Mouse (Mus musculus) midbrain, postnatal 0 days (tissue): ENCODE measurements at regions not wholly inside any gene's neighbourhood (a gene's known extent, or its start where the extent isn't known, plus 50 kb on each side); places are given as distances from the start of the nearest gene placed in this dataset.

ENCODE experiments used
- ATAC-seq: fragments of 200-750 bp; cut with Nextera tagmentation; 2 replicates; pipeline ENCODE4 v1.8.0; 2017; ENCODE audit warnings: moderate number of reproducible peaks, mild to moderate bottlenecking, moderate TSS enrichment, moderate library complexity; ENCODE audit not compliant: low FRiP score
- DNase-seq: peaks from one replicate; pipeline ENCODE4 v3.0.0-alpha.2; 2015; ENCODE audit warnings: low spot score
- H3K27ac ChIP-seq: fragments of 300-500 bp; sonication (generic); 2 replicates; pipeline ENCODE4 v1.5.1; 2014; ENCODE audit warnings: low read depth, mild to moderate bottlenecking, low read length, mixed read lengths
- H3K27me3 ChIP-seq: fragments of 300-500 bp; sonication (generic); 2 replicates; pipeline ENCODE4 v1.6.1; 2014; ENCODE audit warnings: low read length, control low read depth, mixed read lengths; ENCODE audit not compliant: insufficient read depth
- H3K36me3 ChIP-seq: fragments of 300-500 bp; sonication (generic); 2 replicates; pipeline ENCODE4 v1.6.1; 2014; ENCODE audit warnings: low read length, control low read depth, mixed read lengths; ENCODE audit not compliant: insufficient read depth
- H3K4me1 ChIP-seq: fragments of 300-500 bp; sonication (generic); 2 replicates; pipeline ENCODE4 v1.6.1; 2014; ENCODE audit warnings: mild to moderate bottlenecking, control low read depth, antibody characterized with exemption, low read length, mixed read lengths; ENCODE audit not compliant: insufficient read depth
- H3K4me2 ChIP-seq: fragments of 300-500 bp; sonication (generic); 2 replicates; pipeline ENCODE4 v1.6.1; 2014; ENCODE audit warnings: low read depth, mild to moderate bottlenecking, low read length, mixed read lengths; ENCODE audit not compliant: poor library complexity, severe bottlenecking
- H3K4me3 ChIP-seq: fragments of 300-500 bp; sonication (generic); 2 replicates; pipeline ENCODE4 v1.5.1; 2014; ENCODE audit warnings: low read depth, mild to moderate bottlenecking, low read length, moderate library complexity
- H3K9ac ChIP-seq: fragments of 300-500 bp; sonication (generic); replicated peaks from 2 replicates; pipeline ENCODE4 v1.6.1; 2014; ENCODE audit warnings: mild to moderate bottlenecking, low read length, moderate library complexity, mixed read lengths; ENCODE audit not compliant: poor library complexity, severe bottlenecking
- H3K9me3 ChIP-seq: fragments of 300-500 bp; sonication (generic); 2 replicates; pipeline ENCODE4 v1.6.1; 2016; ENCODE audit warnings: low read length, control low read depth
- CTCF ChIP-seq: IDR thresholded peaks from 2 replicates; pipeline ENCODE4 v1.5.1; 2016; ENCODE audit warnings: antibody characterized with exemption, mild to moderate bottlenecking
- WGBS: fragments of 180-500 bp; shearing (Covaris S2); extraction: QIAGEN DNeasy Blood & Tissue Kit; methylation state at CpG from one replicate; pipeline ENCODE4 v1.1.7; 2014; 5-methylcytosine and 5-hydroxymethylcytosine counted together

- H3K27me3 ChIP-seq: no peaks in the 10 kb centered on the region
- no peak overlapping the region for H3K4me2 ChIP-seq
- no peak for DNase-seq
- no peak overlapping the region for H3K4me3 ChIP-seq
- H3K9me3 ChIP-seq: no peaks in the 10 kb centered on the region
- H3K4me1 ChIP-seq: no peaks in the 10 kb centered on the region
- WGBS: 92% methylated on average over 3 of the region's 3 CpGs
- TF ChIP-seq CTCF: no peak
- H3K27ac ChIP-seq: no peak overlapping the region
- no peak overlapping the region for H3K9ac ChIP-seq
- no peak for ATAC-seq
- H3K36me3 ChIP-seq: no peaks in the 10 kb centered on the region
Observed at GRCm38 (mm10) chrX:12866176-12866575, 104.3 kb upstream of the Med14 start.

- H3K27me3 ChIP-seq: no peaks in the 10 kb centered on the region
- no peak overlapping the region for H3K4me3 ChIP-seq
- no peak overlapping the region for H3K9ac ChIP-seq
- ATAC-seq (no peak), DNase-seq (no peak)
- no peaks in the 10 kb centered on the region for H3K9me3 ChIP-seq
- no peak overlapping the region for H3K4me2 ChIP-seq
- H3K27ac ChIP-seq: no peak overlapping the region
- no peaks in the 10 kb centered on the region for H3K4me1 ChIP-seq
- WGBS: 67% methylated on average over 6 of the region's 6 CpGs
- H3K36me3 ChIP-seq: no peaks in the 10 kb centered on the region
- peak; percentile 37; the same call in 1 of the 2 replicates for TF ChIP-seq CTCF
Observed at GRCm38 (mm10) chrX:12860168-12860567, 98.3 kb upstream of the Med14 start.

GRCm38 (mm10) chrX:12858757-12859156 lies 96.9 kb upstream of the Med14 start:
- no peak overlapping the region for H3K4me2 ChIP-seq

GRCm38 (mm10) chrX:12857881-12858755 lies 96.2 kb upstream of the Med14 start:
- no peaks in the 10 kb centered on the region for H3K27me3 ChIP-seq
- 29% methylated on average over 16 of the region's 17 CpGs for WGBS
- peak; percentile 89 for ATAC-seq

More at GRCm38 (mm10) chrX:12858757-12859156, 96.9 kb upstream of the Med14 start:
- Histone ChIP-seq H3K27me3 (no peaks in the 10 kb centered on the region), H3K27ac (peak overlapping the region; percentile 79), H3K4me3 (no peak overlapping the region), H3K4me1 (no peaks in the 10 kb centered on the region), H3K9ac (no peak overlapping the region), H3K9me3 (no peaks in the 10 kb centered on the region), H3K36me3 (no peaks in the 10 kb centered on the region)
- WGBS: 31% methylated on average over 2 of the region's 2 CpGs
- ATAC-seq (no peak), DNase-seq (no peak)
- no peak for TF ChIP-seq CTCF

GRCm38 (mm10) chrX:12855425-12855824 lies 93.6 kb upstream of the Med14 start:
- H3K9me3 ChIP-seq: no peaks in the 10 kb centered on the region
- DNase-seq (no peak), ATAC-seq (no peak)
- 81% methylated on average over 4 of the region's 4 CpGs for WGBS
- TF ChIP-seq CTCF: no peak
- H3K27ac ChIP-seq: no peak overlapping the region
- no peak overlapping the region for H3K4me3 ChIP-seq
- H3K27me3 ChIP-seq: no peaks in the 10 kb centered on the region
- no peaks in the 10 kb centered on the region for H3K4me1 ChIP-seq
- H3K4me2 ChIP-seq: no peak overlapping the region
- H3K36me3 ChIP-seq: no peaks in the 10 kb centered on the region
- no peak overlapping the region for H3K9ac ChIP-seq

More at GRCm38 (mm10) chrX:12857881-12858755, 96.2 kb upstream of the Med14 start:
- H3K36me3 ChIP-seq: no peaks in the 10 kb centered on the region
- peak overlapping the region; percentile 39 for H3K4me2 ChIP-seq
- no peaks in the 10 kb centered on the region for H3K9me3 ChIP-seq
- peak overlapping the region; percentile 33; the same call in 1 of the 2 replicates for H3K9ac ChIP-seq
- H3K4me3 ChIP-seq: peak overlapping the region; percentile 16; the same call in 1 of the 2 replicates
- no peaks in the 10 kb centered on the region for H3K4me1 ChIP-seq
- peak; percentile 59 for DNase-seq
- TF ChIP-seq CTCF: no peak
- peak overlapping the region; percentile 79 for H3K27ac ChIP-seq

- Histone ChIP-seq H3K4me2 (no peak overlapping the region), H3K9ac (no peak overlapping the region), H3K9me3 (no peaks in the 10 kb centered on the region), H3K27me3 (no peaks in the 10 kb centered on the region), H3K4me3 (no peak overlapping the region), H3K27ac (no peak overlapping the region), H3K4me1 (no peaks in the 10 kb centered on the region), H3K36me3 (no peaks in the 10 kb centered on the region)
- DNase-seq: peak; percentile 31
- WGBS: 81% methylated on average over 4 of the region's 4 CpGs
- ATAC-seq: no peak
- TF ChIP-seq CTCF: peak; percentile 55
Observed at GRCm38 (mm10) chrX:12851684-12852083, 89.8 kb upstream of the Med14 start.
